Mouse (Mus musculus) B cell, adult (primary cell): ENCODE data around the gene Scn7a. TPM values are rescaled to one million over a fixed set of nuclear protein-coding genes. Genes with fewer than 3 reads are reported as not detected.

Experiments
- total RNA-seq: library from RNA; stranded (reverse); gene quantifications from 4 replicates; pipeline ENCODE4 v1.2.4, GENCODE M21; 2023; ENCODE audit not compliant: inconsistent age

The Scn7a gene
- not detected in 4 replicates for total RNA-seq

GRCm38 (mm10) chr2:66784765-66785164, at the start of gene Scn7a:
TSS of gene Scn7a (minus strand) at chr2:66784914.

GRCm38 (mm10) chr2:66634580-66635359, 149.9 kb downstream of the Scn7a start, which contains the start of gene Scn9a:
TSS of gene Scn9a (minus strand) at chr2:66634962.

Other genes starting within 250 kb of the Scn7a start
- gene Scn9a, start 150.0 kb downstream of the Scn7a start, total RNA-seq: not detected in 4 replicates